Mouse (Mus musculus) MEL (cell line): ENCODE results near the gene Actn1.

ENCODE experiments used
- BHLHE40 ChIP-seq: IDR thresholded peaks from 2 replicates; pipeline ENCODE4 v1.6.1; 2012; ENCODE audit warnings: low read depth, mild to moderate bottlenecking, inconsistent platforms, low read length, improper control_type of control experiment, borderline replicate concordance
- CTCF ChIP-seq, 3 experiments: IDR thresholded peaks in 2 of 3; conservative IDR thresholded peaks in 1 of 3; 2 replicates each; pipeline ENCODE4 v1.5.1; 2011 to 2012; ENCODE audit warnings: low read length in 3 of 3, low read depth in 2 of 3, mild to moderate bottlenecking in 2 of 3, improper control_type of control experiment in 1 of 3, inconsistent platforms in 1 of 3, mixed read lengths in 1 of 3, moderate library complexity in 1 of 3; ENCODE audit not compliant: control insufficient read depth in 1 of 3, insufficient read depth in 1 of 3, poor library complexity in 1 of 3, severe bottlenecking in 1 of 3
- EP300 ChIP-seq, 2 experiments: IDR thresholded peaks; 2 replicates each; pipeline ENCODE4 v1.6.1; 2011; ENCODE audit warnings: improper control_type of control experiment in 2 of 2, low read length in 2 of 2, low read depth in 1 of 2, mild to moderate bottlenecking in 1 of 2
- ETS1 ChIP-seq: IDR thresholded peaks from 2 replicates; pipeline ENCODE4 v1.6.1; 2012; ENCODE audit warnings: low read depth, mild to moderate bottlenecking, inconsistent platforms, low read length, improper control_type of control experiment, moderate library complexity
- GATA1 ChIP-seq: IDR thresholded peaks from 2 replicates; pipeline ENCODE4 v1.6.1; 2011; ENCODE audit warnings: low read depth, low read length, improper control_type of control experiment
- MAFK ChIP-seq: IDR thresholded peaks from 2 replicates; pipeline ENCODE4 v1.6.1; 2011; ENCODE audit warnings: low read depth, mild to moderate bottlenecking, low read length, improper control_type of control experiment, borderline replicate concordance
- POLR2A ChIP-seq, 2 experiments: IDR thresholded peaks; 2 replicates each; pipeline ENCODE4 v1.6.1; 2011 to 2012; ENCODE audit warnings: low read length in 2 of 2, mild to moderate bottlenecking in 2 of 2, control low read depth in 1 of 2, improper control_type of control experiment in 1 of 2, low read depth in 1 of 2, moderate library complexity in 1 of 2; ENCODE audit not compliant: control insufficient read depth in 1 of 2, insufficient read depth in 1 of 2, poor library complexity in 1 of 2
- POLR2AphosphoS5 ChIP-seq: IDR thresholded peaks from 2 replicates; pipeline ENCODE4 v1.6.1; 2012; ENCODE audit warnings: low read depth, borderline replicate concordance, mild to moderate bottlenecking, inconsistent platforms, low read length, moderate library complexity, mixed read lengths
- RCOR1 ChIP-seq: IDR thresholded peaks from 2 replicates; pipeline ENCODE4 v1.6.1; 2012; ENCODE audit warnings: low read depth, mild to moderate bottlenecking, inconsistent platforms, low read length, improper control_type of control experiment
- USF1 ChIP-seq: IDR thresholded peaks from 2 replicates; pipeline ENCODE4 v1.6.1; 2014; ENCODE audit warnings: low read depth, mild to moderate bottlenecking, inconsistent platforms, low read length, improper control_type of control experiment, moderate library complexity
- ZMIZ1 ChIP-seq: IDR thresholded peaks from 2 replicates; pipeline ENCODE4 v1.6.1; 2012; ENCODE audit warnings: low read depth, mild to moderate bottlenecking, inconsistent platforms, low read length, improper control_type of control experiment, moderate library complexity

- no peak for TF ChIP-seq ZMIZ1
- TF ChIP-seq CTCF (IDR thresholded peaks at IDR 0.05 in 2 of 3, conservative IDR thresholded peaks at IDR 0.05 in 1 of 3; ENCODE audit: control insufficient read depth in 1 of 3, insufficient read depth in 1 of 3, low read depth in 2 of 3, low read length in 3 of 3, poor library complexity in 1 of 3, severe bottlenecking in 1 of 3): no peak
- no peak for TF ChIP-seq MAFK
- no peak for TF ChIP-seq POLR2A (IDR thresholded peaks at IDR 0.05; ENCODE audit: control insufficient read depth in 1 of 2, insufficient read depth in 1 of 2, low read depth in 1 of 2, low read length in 2 of 2, poor library complexity in 1 of 2)
- TF ChIP-seq POLR2AphosphoS5: no peak
- no peak for TF ChIP-seq EP300 (IDR thresholded peaks at IDR 0.05; ENCODE audit: low read depth in 1 of 2, low read length in 2 of 2)
- no peak for TF ChIP-seq GATA1
- no peak for TF ChIP-seq BHLHE40
- TF ChIP-seq ETS1: no peak
- TF ChIP-seq USF1: no peak
- no peak for TF ChIP-seq RCOR1
Observed at GRCm38 (mm10) chr12:80184041-80184440, 76.1 kb downstream of the Actn1 start.
